Mouse (Mus musculus) heart, embryonic 16.5 days (tissue): ENCODE results near the gene Rrp1. TPM values are rescaled to one million over a fixed set of nuclear protein-coding genes. Genes with fewer than 3 reads are reported as not detected.

Source experiments
- ATAC-seq: fragments of 200-750 bp; cut with Nextera tagmentation; replicated peaks from 2 replicates; pipeline ENCODE4 v1.8.0; 2017; ENCODE audit warnings: moderate number of reproducible peaks; ENCODE audit not compliant: insufficient read depth, low FRiP score; ENCODE audit errors: extremely low read depth
- H3K27ac ChIP-seq: fragments of 300-500 bp; sonication (generic); 2 replicates; pipeline ENCODE4 v1.5.1; 2014; ENCODE audit warnings: mild to moderate bottlenecking, low read length, control low read depth, moderate library complexity
- H3K27me3 ChIP-seq: fragments of 300-500 bp; sonication (generic); 2 replicates; pipeline ENCODE4 v1.6.1; 2014; ENCODE audit warnings: low read length, mixed read lengths; ENCODE audit not compliant: control insufficient read depth, insufficient read depth
- H3K36me3 ChIP-seq: fragments of 300-500 bp; sonication (generic); 2 replicates; pipeline ENCODE4 v1.6.1; 2014; ENCODE audit not compliant: control insufficient read depth, insufficient read depth
- H3K4me1 ChIP-seq: fragments of 300-500 bp; sonication (generic); 2 replicates; pipeline ENCODE4 v1.6.1; 2014; ENCODE audit warnings: low read length, mixed read lengths; ENCODE audit not compliant: control insufficient read depth, insufficient read depth
- H3K4me2 ChIP-seq: fragments of 300-500 bp; sonication (generic); 2 replicates; pipeline ENCODE4 v1.6.1; 2014; ENCODE audit warnings: low read depth, mild to moderate bottlenecking, control low read depth, low read length
- H3K4me3 ChIP-seq: fragments of 300-500 bp; sonication (generic); 2 replicates; pipeline ENCODE4 v1.5.1; 2014; ENCODE audit warnings: mild to moderate bottlenecking, control low read depth, low read length
- H3K9ac ChIP-seq: fragments of 300-500 bp; sonication (generic); 2 replicates; pipeline ENCODE4 v1.6.1; 2014; ENCODE audit warnings: low read length, control low read depth
- H3K9me3 ChIP-seq: fragments of 300-500 bp; sonication (generic); replicated peaks from 2 replicates; pipeline ENCODE4 v1.6.1; 2016; ENCODE audit warnings: low read length; ENCODE audit not compliant: control insufficient read depth
- WGBS: fragments of 180-500 bp; shearing (Covaris S2); extraction: QIAGEN DNeasy Blood & Tissue Kit; methylation state at CpG from one replicate; pipeline ENCODE4 v1.1.7; 2014; 5-methylcytosine and 5-hydroxymethylcytosine counted together
- polyA plus RNA-seq: library from polyadenylated mRNA; unstranded; fragments of >200 nt; fragmentation: Nextera tagmentation; extraction: Ambion mirVana; gene quantifications from 2 replicates; pipeline ENCODE4 v1.2.1, GENCODE M21; 2015

The Rrp1 gene
- polyA plus RNA-seq, 1 experiment from 2014 or later: 285 TPM

- WGBS: 60% methylated on average over 27 of the region's 27 CpGs
- no peak for ATAC-seq
- Histone ChIP-seq H3K9me3 (no peaks in the 10 kb centered on the region), H3K9ac (no peak overlapping the region), H3K4me2 (no peak overlapping the region), H3K4me3 (peak overlapping the region; percentile 24; the same call in 1 of the 2 replicates), H3K27ac (no peak overlapping the region), H3K4me1 (no peaks in the 10 kb centered on the region), H3K36me3 (no peaks in the 10 kb centered on the region), H3K27me3 (no peaks in the 10 kb centered on the region)
These were observed 39.9 kb downstream of the Rrp1 start for GRCm38 (mm10) chr10:78372681-78373668.

GRCm38 (mm10) chr10:78371746-78372145 lies 41.1 kb downstream of the Rrp1 start:
- H3K4me3 ChIP-seq: no peak overlapping the region
- H3K4me1 ChIP-seq: peaks cover 8% of the 10 kb centered on the region
- no peak overlapping the region for H3K9ac ChIP-seq
- no peak overlapping the region for H3K27ac ChIP-seq
- no peaks in the 10 kb centered on the region for H3K36me3 ChIP-seq
- WGBS: 71% methylated on average over 6 of the region's 6 CpGs
- H3K27me3 ChIP-seq: no peaks in the 10 kb centered on the region
- no peaks in the 10 kb centered on the region for H3K9me3 ChIP-seq
- no peak for ATAC-seq
- H3K4me2 ChIP-seq: no peak overlapping the region

- Histone ChIP-seq H3K9me3 (no peaks in the 10 kb centered on the region), H3K27ac (no peak overlapping the region), H3K36me3 (no peaks in the 10 kb centered on the region), H3K4me2 (no peak overlapping the region), H3K27me3 (no peaks in the 10 kb centered on the region), H3K4me3 (no peak overlapping the region), H3K9ac (no peak overlapping the region), H3K4me1 (peaks cover 16% of the 10 kb centered on the region)
- ATAC-seq: no peak
- 57% methylated on average over 4 of the region's 4 CpGs for WGBS
These were observed 45.3 kb downstream of the Rrp1 start for GRCm38 (mm10) chr10:78367586-78367985.

- no peak overlapping the region for H3K4me3 ChIP-seq
- no peaks in the 10 kb centered on the region for H3K27me3 ChIP-seq
- no peak for ATAC-seq
- no peaks in the 10 kb centered on the region for H3K9me3 ChIP-seq
- peak overlapping the region; percentile 37 for H3K4me2 ChIP-seq
- no peak overlapping the region; the same call in 1 of the 2 replicates for H3K27ac ChIP-seq
- no peaks in the 10 kb centered on the region for H3K36me3 ChIP-seq
- 16% methylated on average over 9 of the region's 9 CpGs for WGBS
- no peak overlapping the region for H3K9ac ChIP-seq
- peaks cover 19% of the 10 kb centered on the region for H3K4me1 ChIP-seq
These were observed 46.0 kb downstream of the Rrp1 start for GRCm38 (mm10) chr10:78366851-78367312.

- H3K27ac ChIP-seq: no peak overlapping the region; the same call in 1 of the 2 replicates
- no peak for ATAC-seq
- no peaks in the 10 kb centered on the region for H3K9me3 ChIP-seq
- peaks cover 19% of the 10 kb centered on the region for H3K4me1 ChIP-seq
- 30% methylated on average over 5 of the region's 5 CpGs for WGBS
- no peak overlapping the region for H3K9ac ChIP-seq
- peak overlapping the region; percentile 37; the same call in 1 of the 2 replicates for H3K4me2 ChIP-seq
- H3K27me3 ChIP-seq: no peaks in the 10 kb centered on the region
- no peak overlapping the region for H3K4me3 ChIP-seq
- H3K36me3 ChIP-seq: no peaks in the 10 kb centered on the region
These were observed 46.5 kb downstream of the Rrp1 start for GRCm38 (mm10) chr10:78366195-78366834.

DNA sequence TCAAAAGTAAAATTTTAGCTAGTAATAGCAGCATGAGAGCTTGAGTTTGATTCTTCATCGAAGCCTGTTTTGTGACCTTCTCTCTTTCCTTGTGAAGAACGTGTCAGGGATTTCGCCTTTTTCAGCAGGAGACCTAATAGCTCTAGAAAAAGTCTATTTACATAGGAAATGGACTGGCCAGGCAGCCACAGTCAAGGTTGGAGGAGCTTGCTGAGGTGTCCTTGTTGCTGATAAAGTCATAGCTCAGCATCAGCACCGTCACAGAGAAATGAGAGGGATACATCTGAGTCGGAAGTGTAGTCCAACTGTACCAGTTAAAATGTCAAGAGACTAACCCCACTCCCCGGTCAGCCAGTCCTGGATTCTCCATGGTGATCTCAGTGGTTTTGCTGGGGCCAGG lies 47.3 kb downstream of the Rrp1 start:
- no peak for ATAC-seq
- no peaks in the 10 kb centered on the region for H3K9me3 ChIP-seq
- no peaks in the 10 kb centered on the region for H3K36me3 ChIP-seq
- 76% methylated on average over 6 of the region's 6 CpGs for WGBS
- no peak overlapping the region for H3K4me3 ChIP-seq
- no peak overlapping the region for H3K9ac ChIP-seq
- H3K27me3 ChIP-seq: no peaks in the 10 kb centered on the region
- peaks cover 19% of the 10 kb centered on the region for H3K4me1 ChIP-seq
- H3K4me2 ChIP-seq: no peak overlapping the region
- no peak overlapping the region for H3K27ac ChIP-seq

GRCm38 (mm10) chr10:78364106-78364505 lies 48.7 kb downstream of the Rrp1 start:
- Histone ChIP-seq H3K4me3 (no peak overlapping the region), H3K36me3 (no peaks in the 10 kb centered on the region), H3K27me3 (no peaks in the 10 kb centered on the region), H3K9ac (no peak overlapping the region), H3K4me2 (no peak overlapping the region), H3K4me1 (peaks cover 19% of the 10 kb centered on the region), H3K9me3 (no peaks in the 10 kb centered on the region), H3K27ac (no peak overlapping the region)
- 58% methylated on average over 2 of the region's 2 CpGs for WGBS
- no peak for ATAC-seq

- Histone ChIP-seq H3K36me3 (no peaks in the 10 kb centered on the region), H3K4me2 (no peak overlapping the region), H3K9ac (no peak overlapping the region), H3K27me3 (no peaks in the 10 kb centered on the region), H3K4me1 (peaks cover 19% of the 10 kb centered on the region), H3K27ac (no peak overlapping the region), H3K9me3 (no peaks in the 10 kb centered on the region), H3K4me3 (no peak overlapping the region)
- 83% methylated on average over 6 of the region's 6 CpGs for WGBS
- no peak for ATAC-seq
These were observed 49.5 kb downstream of the Rrp1 start for GRCm38 (mm10) chr10:78363366-78363765.

DNA sequence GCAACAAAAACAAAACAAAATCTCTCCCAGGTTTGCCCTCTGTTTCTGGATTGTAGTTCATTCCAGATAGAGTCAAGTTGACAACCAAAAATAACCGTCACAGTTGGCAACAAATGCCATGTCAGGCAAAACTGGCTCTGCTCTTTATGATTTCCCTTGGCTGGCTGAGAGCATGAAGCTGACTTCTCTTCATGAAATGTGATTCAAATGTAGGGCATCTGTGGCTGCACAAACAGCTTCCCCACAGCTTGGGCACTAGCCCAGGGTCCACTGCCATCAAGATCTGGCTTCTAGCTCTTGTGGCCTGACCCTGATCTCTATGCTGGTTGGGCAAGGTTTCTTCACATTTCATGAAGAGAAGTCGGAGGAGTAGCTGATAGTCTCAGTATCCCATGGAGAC lies 50.9 kb downstream of the Rrp1 start:
- Histone ChIP-seq H3K27ac (no peak overlapping the region), H3K9ac (no peak overlapping the region)
- no peak for ATAC-seq

More for the DNA sequence above, 50.9 kb downstream of the Rrp1 start:
- Histone ChIP-seq H3K27me3 (no peaks in the 10 kb centered on the region), H3K4me3 (no peak overlapping the region), H3K4me1 (peaks cover 13% of the 10 kb centered on the region), H3K9me3 (no peaks in the 10 kb centered on the region), H3K4me2 (no peak overlapping the region), H3K36me3 (no peaks in the 10 kb centered on the region)
- WGBS: 58% methylated on average over 2 of the region's 2 CpGs
